Mouse (Mus musculus) mouse embryonic stem cell (cell line): ENCODE data around the gene Gtsf1l.

Experiments used
- in situ Hi-C, 2 experiments: fragments of 300-500 bp; cut with MboI; formaldehyde crosslinking; loops; 1 replicate in 1 of 2; 3 replicates in 1 of 2; pipeline ENCODE4 v1.14.3; 2019 to 2020; ENCODE audit warnings: low sequenced_read_pairs in 2 of 2, low pct_unique_long_range_greater_than_20kb in 1 of 2, mixed read lengths in 1 of 2; ENCODE audit not compliant: unreplicated experiment in 1 of 2

Gtsf1l gene

DNA sequence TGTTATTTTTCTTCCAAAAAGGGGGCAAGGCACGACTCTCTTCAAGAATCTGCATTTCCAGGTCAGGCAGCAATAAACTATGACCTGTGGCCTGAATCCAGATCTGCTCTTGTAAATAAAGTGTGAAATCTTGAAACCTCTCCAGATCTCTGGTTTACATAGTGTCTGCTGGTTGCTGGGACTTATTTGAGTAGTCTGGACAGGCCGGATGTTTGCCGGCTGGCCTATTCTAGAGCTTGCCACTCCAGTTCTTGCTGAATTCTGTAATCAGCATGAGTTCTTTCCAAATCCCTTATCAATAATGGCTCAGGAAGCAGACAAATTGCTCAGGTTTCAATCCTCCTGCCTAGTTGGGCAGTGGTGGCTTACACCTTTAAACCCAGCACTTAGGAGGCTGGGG is 8.1 kb upstream of the Gtsf1l start:
- in situ Hi-C loops = loop anchor here in 1 of 2 experiments (10.0 kb wide), 2 partner anchors 171 to 239 kb away; no protein-coding TSS in a partner anchor

DNA sequence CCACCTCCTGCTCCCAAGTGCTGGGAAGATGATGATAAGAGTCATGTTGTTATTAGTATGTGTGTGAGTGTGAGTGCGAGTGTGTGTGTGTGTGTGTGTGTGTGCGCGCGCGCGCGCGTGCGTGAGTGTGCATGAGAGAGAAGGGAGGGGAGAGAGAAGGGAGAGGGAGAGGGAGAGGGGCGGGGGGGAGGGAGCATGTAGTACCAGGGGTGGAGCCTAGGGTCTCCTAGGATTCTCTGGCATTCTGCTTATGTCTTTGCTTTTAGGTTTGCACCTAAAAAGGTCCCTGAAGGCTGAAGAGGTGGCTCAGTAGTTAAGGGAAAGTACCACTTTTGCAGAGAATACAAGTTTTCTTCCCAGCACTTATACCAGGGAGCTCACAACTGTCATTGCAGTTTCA is 7.3 kb upstream of the Gtsf1l start:
- in situ Hi-C loops = loop anchor here in 1 of 2 experiments (10.0 kb wide), 2 partner anchors 170 to 240 kb away; no protein-coding TSS in a partner anchor

GRCm38 (mm10) chr2:163089475-163090123 is 1.9 kb upstream of the Gtsf1l start:
- in situ Hi-C loops = loop anchor here in 1 of 2 experiments (10.0 kb wide), 2 partner anchors 165 to 245 kb away; no protein-coding TSS in a partner anchor

- in situ Hi-C loops = no loop called here
Measured at GRCm38 (mm10) chr2:163086561-163086960, 1.1 kb downstream of the Gtsf1l start.

DNA sequence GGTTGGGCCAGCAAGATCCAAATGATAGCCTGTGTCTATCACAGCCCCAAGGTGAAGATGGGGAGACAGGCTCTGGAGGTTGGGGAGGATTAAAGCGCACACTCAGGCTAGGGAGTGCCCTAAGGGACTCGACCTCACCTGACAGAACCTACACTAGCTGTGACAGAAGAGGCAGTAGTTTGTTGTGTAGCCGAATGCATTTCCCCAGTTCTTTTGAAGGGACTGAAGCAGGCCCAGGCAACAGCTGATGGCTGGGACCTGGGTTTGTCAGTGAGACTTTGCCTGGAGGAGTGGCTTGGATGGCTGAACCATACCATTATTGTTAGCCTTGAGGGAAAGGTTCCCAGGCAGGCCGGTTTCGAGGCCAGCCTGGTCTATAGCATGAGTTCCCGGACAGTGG is 2.6 kb downstream of the Gtsf1l start:
- in situ Hi-C loops = no loop called here

DNA sequence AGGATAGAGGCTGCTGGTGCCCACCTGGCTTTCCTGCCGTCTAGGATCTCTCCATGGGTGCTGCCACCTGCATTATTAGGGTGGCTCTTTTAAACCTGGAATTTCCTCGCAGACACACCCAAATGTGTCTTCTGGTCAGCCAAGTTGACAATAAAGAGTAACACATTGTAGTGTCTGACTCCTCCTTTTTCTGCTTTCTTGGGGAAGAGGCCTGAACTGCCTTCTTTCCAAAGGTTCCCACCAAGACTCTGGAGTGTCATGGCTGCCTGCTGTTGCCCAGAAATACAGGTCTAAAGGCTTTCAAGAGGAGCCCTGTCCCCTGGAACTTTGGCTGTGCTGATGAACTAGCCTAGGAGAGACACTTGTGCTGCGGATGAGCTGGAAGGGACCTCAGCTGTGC is 3.1 kb downstream of the Gtsf1l start:
- in situ Hi-C loops = no loop called here

DNA sequence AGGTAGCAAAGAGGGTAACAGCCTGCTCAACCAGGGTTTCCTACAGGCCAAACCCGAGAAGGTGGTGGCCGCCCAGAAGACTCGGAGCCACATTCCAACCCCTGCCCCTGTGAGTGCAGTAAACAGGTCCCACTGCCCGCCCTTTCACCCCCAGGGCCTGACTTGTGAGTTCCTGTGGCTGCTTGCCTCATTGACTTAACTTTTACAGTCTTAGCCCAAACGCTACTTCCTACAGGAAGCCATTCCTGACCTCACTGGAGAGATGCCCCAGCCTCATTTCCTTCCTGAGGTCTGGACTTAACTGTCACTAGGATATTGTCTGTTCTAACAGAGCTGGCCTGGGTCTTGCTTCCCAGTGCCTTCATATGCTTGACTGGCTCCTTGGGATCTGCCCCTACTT is 5.1 kb downstream of the Gtsf1l start:
- in situ Hi-C loops = no loop called here

GRCm38 (mm10) chr2:163079041-163079440 is 8.6 kb downstream of the Gtsf1l start:
- in situ Hi-C loops = no loop called here

DNA sequence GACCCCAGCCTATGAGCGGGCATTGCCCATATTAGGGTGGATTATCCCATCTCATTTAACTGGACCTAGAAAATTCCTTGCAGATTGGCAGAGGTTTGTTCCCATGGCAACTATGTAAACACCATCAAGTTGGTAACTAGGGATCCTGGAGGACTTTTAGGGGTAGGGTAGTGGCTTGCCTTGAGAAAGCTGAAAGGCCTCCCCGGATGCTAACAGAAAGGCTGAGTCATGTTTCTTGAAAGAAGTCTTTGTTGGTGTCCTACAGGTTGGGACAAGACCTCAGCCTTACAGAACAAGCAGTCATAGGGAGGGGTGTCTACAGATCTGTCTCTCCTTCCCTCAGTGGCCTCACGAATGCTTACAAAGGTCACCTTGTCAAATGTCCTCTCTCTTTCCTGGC is 12.4 kb downstream of the Gtsf1l start:
- in situ Hi-C loops = no loop called here

- in situ Hi-C loops = no loop called here
Measured at GRCm38 (mm10) chr2:163074808-163075207, 12.8 kb downstream of the Gtsf1l start.

DNA sequence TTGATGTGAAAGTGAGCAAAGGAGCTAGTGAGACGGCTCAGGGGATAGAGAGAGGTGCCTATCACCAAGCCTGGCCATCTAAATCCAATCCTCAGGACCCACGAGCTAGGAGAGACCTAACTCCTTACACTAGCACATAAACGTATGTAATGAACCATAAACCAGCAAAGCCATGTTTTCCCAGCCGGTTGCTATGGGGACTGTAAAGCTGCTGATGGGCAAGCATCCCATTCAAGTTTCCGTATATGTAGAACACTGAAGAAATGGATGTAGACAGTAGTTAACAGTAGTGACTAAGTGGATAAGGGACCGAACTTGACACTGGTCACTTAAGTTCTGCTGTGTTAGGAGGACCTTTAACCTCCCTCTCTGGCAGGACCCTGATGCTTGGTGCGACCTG is 13.6 kb downstream of the Gtsf1l start:
- in situ Hi-C loops = no loop called here

- in situ Hi-C loops = no loop called here
Measured at GRCm38 (mm10) chr2:163073023-163073757, 14.5 kb downstream of the Gtsf1l start.

- in situ Hi-C loops = no loop called here
Measured at GRCm38 (mm10) chr2:163071590-163071989, 16.1 kb downstream of the Gtsf1l start.

GRCm38 (mm10) chr2:163070213-163070612 is 17.4 kb downstream of the Gtsf1l start:
- in situ Hi-C loops = no loop called here

GRCm38 (mm10) chr2:163067233-163067632 is 20.4 kb downstream of the Gtsf1l start:
- in situ Hi-C loops = no loop called here

- in situ Hi-C loops = no loop called here
Measured at GRCm38 (mm10) chr2:163066326-163066725, 21.3 kb downstream of the Gtsf1l start.

- in situ Hi-C loops = no loop called here
Measured at GRCm38 (mm10) chr2:163062119-163062508, 25.5 kb downstream of the Gtsf1l start.

DNA sequence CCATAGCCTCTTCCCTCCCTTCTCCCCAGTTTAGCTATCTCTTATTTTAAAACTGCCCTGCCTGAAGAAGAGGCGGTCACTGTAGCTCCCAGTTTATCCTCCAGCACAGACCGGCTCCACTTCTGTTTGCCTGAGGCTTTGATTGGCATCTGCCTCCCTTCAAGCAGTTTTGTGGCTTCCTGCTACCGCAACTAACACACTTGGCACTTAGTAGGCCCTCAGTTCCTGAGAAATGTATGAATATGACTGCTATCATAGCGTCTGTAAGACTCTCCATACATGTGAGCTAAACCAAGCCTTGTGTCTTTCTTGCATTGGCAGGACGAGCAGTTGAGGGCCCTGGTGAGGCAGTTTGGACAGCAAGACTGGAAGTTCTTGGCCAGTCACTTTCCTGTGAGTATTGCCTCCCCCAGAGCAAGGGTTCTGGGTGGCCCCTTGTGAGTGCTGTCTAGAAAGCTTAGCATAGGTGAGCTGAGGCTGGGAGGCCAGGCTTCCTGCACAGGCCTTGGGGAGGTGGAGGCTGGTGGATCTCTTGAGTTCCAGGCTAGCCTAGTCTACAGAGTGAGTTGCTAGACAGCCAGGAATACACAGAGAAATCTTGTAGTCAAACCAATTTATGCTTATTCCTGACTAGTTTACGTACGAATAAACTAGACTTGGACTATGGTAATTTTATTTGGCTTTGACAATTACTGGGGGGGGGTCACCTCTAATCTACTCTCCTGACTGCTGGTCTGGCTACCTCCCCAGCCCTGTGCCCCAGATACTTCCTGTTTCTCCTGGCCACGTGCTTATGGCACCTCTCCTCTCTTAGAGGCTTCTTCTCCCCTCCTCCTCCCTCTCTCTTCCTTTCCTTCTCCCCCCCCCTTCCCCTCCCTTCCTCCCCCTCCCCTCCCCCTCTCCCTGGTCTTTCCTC is 26.2 kb downstream of the Gtsf1l start:
- in situ Hi-C loops = no loop called here

GRCm38 (mm10) chr2:163060630-163061029 is 27.0 kb downstream of the Gtsf1l start:
- in situ Hi-C loops = no loop called here
